Comparison of ENCODE assay signal across 19 mouse cellular contexts in genomic region chrX:164082030-164082429, GRCm38 (mm10). TPM values are rescaled to one million over a fixed set of nuclear protein-coding genes. Genes with fewer than 3 reads are reported as not detected.
"Had no signal": no experiment of that assay in that cellular context is flagged by ENCODE, and none has a peak within 500 bp of the region (broad histone marks: within the 10 kb centered on the region; RNA-seq: fewer than 3 reads in every experiment).

No protein-coding gene starts in this region.

- H3K4me3 ChIP-seq: intestine, embryonic 15.5 days; limb, embryonic 13.5 days; megakaryocyte, embryonic 14.5 days; midbrain, embryonic 12.5 days had no signal

- H3K9ac ChIP-seq: intestine, embryonic 15.5 days; limb, embryonic 13.5 days; midbrain, embryonic 12.5 days had no signal

- H3K4me2 ChIP-seq: intestine, embryonic 15.5 days; limb, embryonic 13.5 days; midbrain, embryonic 12.5 days had no signal

- H3K9me3 ChIP-seq: intestine, embryonic 15.5 days; limb, embryonic 13.5 days; megakaryocyte, embryonic 14.5 days; midbrain, embryonic 12.5 days had no signal

- H3K27me3 ChIP-seq: intestine, embryonic 15.5 days; megakaryocyte, embryonic 14.5 days; midbrain, embryonic 12.5 days had no signal

- ATAC-seq: intestine, embryonic 15.5 days; lung, postnatal 0 days; midbrain, embryonic 16.5 days had no signal

- H3K4me1 ChIP-seq: intestine, embryonic 15.5 days; limb, embryonic 13.5 days; midbrain, embryonic 12.5 days had no signal

- DNase-seq: kidney, adult 18-20 months; kidney, postnatal 14 days; left cerebral cortex, postnatal 4 days; lung, adult 18-20 months; lung, postnatal 4 days; right cerebral cortex, adult 18-20 months; thymus, adult 18-20 months; thymus, postnatal 4 days had no signal

- H3K27ac ChIP-seq: intestine, embryonic 15.5 days; limb, embryonic 13.5 days; midbrain, embryonic 12.5 days; stomach, postnatal 0 days had no signal

- H3K36me3 ChIP-seq: intestine, embryonic 15.5 days; limb, embryonic 13.5 days; midbrain, embryonic 12.5 days had no signal

RNA-seq across cellular contexts. Expression of gene Cltrn, which starts 6.6 kb away (rescaled TPM):
- total RNA-seq: layer of hippocampus, postnatal 14 days; left cerebral cortex, postnatal 10 days; left cerebral cortex, postnatal 4 days had no signal
- polyA plus RNA-seq: large intestine, adult 2 months; lung, postnatal 0 days; midbrain, embryonic 12.5 days; neural tube, embryonic 14.5 days had no signal

RNA-seq across cellular contexts. Expression of gene Ace2, which starts 57.1 kb away (rescaled TPM):
- polyA plus RNA-seq: midbrain, embryonic 12.5 days had no signal
